Mouse (Mus musculus) liver, postnatal 0 days (tissue): ENCODE results near the gene Rnf11.

Experiments
- CTCF ChIP-seq: sonication (generic); IDR thresholded peaks from 2 replicates; pipeline ENCODE4 v1.5.1; 2016; ENCODE audit warnings: antibody characterized with exemption, low read depth
- EP300 ChIP-seq: IDR thresholded peaks from 2 replicates; pipeline ENCODE4 v1.6.1; 2016; ENCODE audit warnings: antibody characterized with exemption, low read depth, mild to moderate bottlenecking

DNA sequence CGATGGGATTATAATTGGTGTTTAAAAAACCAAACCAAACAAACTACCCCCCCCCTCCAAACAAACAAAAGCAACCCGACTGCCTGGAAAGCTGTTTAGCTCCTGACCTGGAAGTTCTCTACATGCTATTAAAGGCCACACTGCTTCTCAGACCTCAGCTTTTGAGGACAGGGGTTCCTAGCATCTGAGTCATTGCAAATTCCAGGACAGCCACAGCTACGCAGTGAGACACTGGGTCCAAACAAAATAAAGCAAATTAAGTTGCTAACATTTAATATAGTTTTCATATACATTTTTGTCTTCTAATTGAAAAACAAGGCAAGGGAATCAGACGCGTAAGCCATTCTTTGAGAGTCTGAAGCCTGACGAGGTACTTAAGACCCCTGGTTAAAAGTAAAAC, 40.1 kb downstream of the Rnf11 start:
- TF ChIP-seq CTCF (no peak), EP300 (no peak)
